Mouse (Mus musculus): Measurements from ENCODE around the gene Gm572. TPM values are rescaled to one million over a fixed set of nuclear protein-coding genes. Genes with fewer than 3 reads are reported as not detected.

The Gm572 gene
- not detected in 2 replicates for polyA plus RNA-seq (2015; fragmentation: Nextera tagmentation; extraction: Ambion mirVana)

- Histone ChIP-seq H3K4me1 (replicated peaks) (peaks cover 9% of the 10 kb centered on the region), H3K9ac (no peak within 1 kb of the TSS), H3K27me3 (peaks cover 10% of the 10 kb centered on the region; the same call in 1 of the 2 replicates), H3K9me3 (no peaks in the 10 kb centered on the region), H3K4me3 (no peak within 1 kb of the TSS), H3K36me3 (no peaks in the 10 kb centered on the region), H3K27ac (no peak within 1 kb of the TSS), H3K4me2 (peak within 1 kb of the TSS; percentile 36)
- WGBS = 71% methylated on average over 15 of the region's 15 CpGs
- no peak for ATAC-seq (ENCODE audit: low FRiP score)
These were observed at the start of gene Gm572 for GRCm38 (mm10) chr4:148643291-148644156. Gm572 (plus strand) TSS chr4:148643317.

DNA sequence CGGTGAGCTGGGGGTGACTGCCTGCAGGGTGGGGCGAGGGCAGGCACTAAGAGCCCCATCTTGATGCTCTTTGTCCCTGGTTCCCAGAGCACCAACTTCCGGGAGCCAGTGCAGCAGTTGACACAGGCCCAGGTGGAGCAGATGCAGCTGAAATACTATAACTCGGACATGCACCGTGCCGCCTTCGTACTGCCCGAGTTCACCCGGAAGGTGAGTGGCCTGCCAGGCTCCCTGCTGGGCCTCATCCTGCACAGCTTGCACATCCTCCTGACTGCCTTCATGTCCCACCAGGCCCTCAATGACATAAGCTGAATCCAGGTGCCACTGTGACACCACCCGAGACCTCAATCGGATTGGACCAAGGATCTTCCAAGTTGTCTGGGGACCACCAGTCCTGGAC, 49.1 kb upstream of the Gm572 start:
- 93% methylated on average over 11 of the region's 11 CpGs for WGBS
- no peaks in the 10 kb centered on the region for H3K9me3 ChIP-seq
- no peak overlapping the region for H3K9ac ChIP-seq
- H3K27ac ChIP-seq = no peak overlapping the region
- peaks cover 18% of the 10 kb centered on the region for H3K4me1 ChIP-seq (replicated peaks)
- no peak overlapping the region for H3K4me2 ChIP-seq
- no peak for ATAC-seq (ENCODE audit: low FRiP score)
- no peak overlapping the region for H3K4me3 ChIP-seq
- H3K27me3 ChIP-seq = no peaks in the 10 kb centered on the region
- peaks cover 57% of the 10 kb centered on the region for H3K36me3 ChIP-seq

DNA sequence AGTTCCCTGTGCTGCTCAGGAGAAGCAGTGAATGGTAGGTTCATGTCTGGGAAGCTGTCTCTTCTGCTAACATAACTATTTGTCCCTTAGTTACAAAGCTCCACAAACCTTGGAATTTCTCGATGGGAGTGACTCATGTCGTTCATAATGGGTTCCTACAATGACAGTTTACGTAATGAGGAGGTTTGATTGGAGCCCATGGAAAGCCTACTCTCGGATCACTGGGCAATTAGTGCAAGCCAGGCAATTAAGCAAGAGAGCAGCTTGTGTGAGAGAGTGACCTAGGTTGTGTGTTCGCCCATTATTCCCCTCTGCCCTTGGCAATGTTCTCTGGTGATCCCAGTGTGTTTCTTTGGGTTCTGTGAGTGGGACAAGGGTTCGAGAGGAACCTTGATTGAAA, 47.2 kb upstream of the Gm572 start:
- H3K4me1 ChIP-seq (replicated peaks) = peaks cover 13% of the 10 kb centered on the region
- H3K27me3 ChIP-seq = no peaks in the 10 kb centered on the region
- no peak overlapping the region for H3K9ac ChIP-seq
- no peak for ATAC-seq (ENCODE audit: low FRiP score)
- H3K36me3 ChIP-seq = peaks cover 59% of the 10 kb centered on the region
- H3K4me3 ChIP-seq = no peak overlapping the region
- H3K9me3 ChIP-seq = no peaks in the 10 kb centered on the region
- no peak overlapping the region for H3K4me2 ChIP-seq
- no peak overlapping the region for H3K27ac ChIP-seq
- 83% methylated on average over 6 of the region's 6 CpGs for WGBS

DNA sequence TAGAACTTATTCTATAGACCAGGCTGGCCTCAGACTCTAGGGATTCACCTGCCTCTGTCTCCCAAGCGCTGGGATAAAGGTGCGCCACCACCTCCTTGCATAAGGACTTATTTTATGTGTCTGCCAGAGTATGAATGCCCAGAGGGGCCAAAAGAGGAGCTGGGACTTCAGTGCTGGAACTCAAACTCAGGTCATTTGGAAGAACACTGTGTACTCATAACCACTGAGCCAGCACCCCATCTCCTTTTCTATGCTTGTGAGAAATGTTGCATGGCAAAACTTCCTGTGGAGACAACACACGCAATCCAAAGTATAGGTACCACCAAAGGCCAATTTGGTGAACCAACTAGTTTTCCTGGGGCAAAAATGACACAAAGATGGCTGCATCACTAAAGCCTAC, 46.4 kb upstream of the Gm572 start:
- H3K9ac ChIP-seq = no peak overlapping the region

DNA sequence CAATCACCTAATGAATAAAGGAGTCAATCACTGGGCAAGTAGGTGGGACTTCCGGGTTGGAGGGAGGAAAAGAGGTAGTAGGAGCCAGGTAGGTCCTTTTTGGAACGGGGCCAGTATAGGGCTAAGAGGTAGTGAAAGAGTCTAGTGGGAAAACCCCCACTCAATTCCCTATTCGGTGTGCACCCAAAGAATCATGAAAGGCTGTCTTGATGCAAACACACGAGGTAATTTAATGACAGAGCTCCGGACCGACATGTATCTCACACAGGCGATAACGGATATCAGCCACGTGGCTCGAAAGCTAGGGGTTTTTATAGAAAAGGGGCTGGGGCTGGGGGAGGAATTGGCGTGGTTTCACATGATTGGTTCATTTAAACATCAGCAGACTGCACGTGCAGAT, 44.3 kb upstream of the Gm572 start:
- no peak overlapping the region for H3K9ac ChIP-seq
- 95% methylated on average over 12 of the region's 12 CpGs for WGBS
- no peak overlapping the region for H3K27ac ChIP-seq
- H3K9me3 ChIP-seq = no peaks in the 10 kb centered on the region
- H3K4me1 ChIP-seq (replicated peaks) = no peaks in the 10 kb centered on the region
- no peak overlapping the region for H3K4me3 ChIP-seq
- no peaks in the 10 kb centered on the region for H3K27me3 ChIP-seq
- no peak for ATAC-seq (ENCODE audit: low FRiP score)
- H3K36me3 ChIP-seq = peaks cover 51% of the 10 kb centered on the region
- no peak overlapping the region for H3K4me2 ChIP-seq

More for the DNA sequence above, 46.4 kb upstream of the Gm572 start:
- 97% methylated on average over 3 of the region's 3 CpGs for WGBS
- ATAC-seq (ENCODE audit: low FRiP score) = no peak
- H3K4me2 ChIP-seq = no peak overlapping the region
- peaks cover 13% of the 10 kb centered on the region for H3K4me1 ChIP-seq (replicated peaks)
- H3K27ac ChIP-seq = no peak overlapping the region
- peaks cover 59% of the 10 kb centered on the region for H3K36me3 ChIP-seq
- H3K27me3 ChIP-seq = no peaks in the 10 kb centered on the region
- H3K4me3 ChIP-seq = no peak overlapping the region
- no peaks in the 10 kb centered on the region for H3K9me3 ChIP-seq

DNA sequence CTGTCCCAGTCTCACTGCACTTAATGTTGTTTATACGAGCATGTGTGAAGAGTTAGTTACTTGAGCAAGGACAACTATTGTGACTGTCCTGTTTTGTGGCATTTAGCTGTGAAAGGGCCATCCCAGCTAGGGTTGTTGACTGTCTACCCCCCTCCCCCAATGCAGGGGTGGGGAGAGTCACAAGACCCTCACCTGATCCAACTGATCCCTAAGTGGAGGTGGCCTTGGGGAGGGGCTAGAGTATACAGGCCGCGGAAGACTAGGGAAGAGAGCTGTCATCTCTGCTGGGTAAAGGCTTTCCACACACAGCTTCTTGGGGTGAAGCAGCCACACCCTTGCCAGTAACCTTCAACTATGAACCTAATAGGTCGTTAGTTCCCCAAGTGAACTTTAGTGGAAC, 42.8 kb upstream of the Gm572 start:
- H3K9ac ChIP-seq = no peak overlapping the region
- H3K36me3 ChIP-seq = peaks cover 36% of the 10 kb centered on the region
- H3K4me3 ChIP-seq = no peak overlapping the region
- H3K4me1 ChIP-seq (replicated peaks) = no peaks in the 10 kb centered on the region
- 90% methylated on average over 4 of the region's 4 CpGs for WGBS
- H3K4me2 ChIP-seq = no peak overlapping the region
- no peaks in the 10 kb centered on the region for H3K9me3 ChIP-seq
- no peak overlapping the region for H3K27ac ChIP-seq
- no peaks in the 10 kb centered on the region for H3K27me3 ChIP-seq
- ATAC-seq (ENCODE audit: low FRiP score) = no peak

DNA sequence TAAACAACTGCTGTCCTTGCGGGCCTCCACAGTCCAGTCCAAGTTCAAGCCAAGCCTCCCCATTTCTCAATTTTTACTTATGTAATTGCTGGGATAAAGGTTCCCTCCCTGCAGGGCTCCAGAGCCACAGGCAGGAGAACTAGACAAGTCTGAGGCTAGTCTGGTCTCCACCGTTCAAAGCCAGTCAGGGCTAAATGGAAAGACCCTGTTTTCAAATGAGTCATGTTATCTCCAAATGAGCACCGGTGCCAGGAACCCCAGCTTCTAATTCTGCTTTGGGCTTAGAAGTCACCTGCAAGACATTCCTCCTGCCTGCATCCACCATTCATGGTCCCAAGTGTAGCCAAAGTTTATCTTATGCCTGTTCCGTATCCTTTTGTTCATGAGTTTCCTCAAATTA, 41.2 kb upstream of the Gm572 start:
- peaks cover 21% of the 10 kb centered on the region for H3K36me3 ChIP-seq
- no peak overlapping the region for H3K27ac ChIP-seq
- no peaks in the 10 kb centered on the region for H3K4me1 ChIP-seq (replicated peaks)
- no peaks in the 10 kb centered on the region for H3K9me3 ChIP-seq
- no peak overlapping the region for H3K4me2 ChIP-seq
- H3K27me3 ChIP-seq = no peaks in the 10 kb centered on the region
- ATAC-seq (ENCODE audit: low FRiP score) = no peak
- no peak overlapping the region for H3K4me3 ChIP-seq
- WGBS = 84% methylated on average over 4 of the region's 4 CpGs
- no peak overlapping the region for H3K9ac ChIP-seq

GRCm38 (mm10) chr4:148602357-148603120, 40.6 kb upstream of the Gm572 start, which contains the start of gene Masp2:
Masp2 (plus strand) TSS chr4:148602554.
- no peak within 1 kb of the TSS for H3K4me2 ChIP-seq
- no peaks in the 10 kb centered on the region for H3K9me3 ChIP-seq
- no peaks in the 10 kb centered on the region for H3K27me3 ChIP-seq
- 92% methylated on average over 14 of the region's 14 CpGs for WGBS
- peaks cover 20% of the 10 kb centered on the region for H3K36me3 ChIP-seq
- no peaks in the 10 kb centered on the region for H3K4me1 ChIP-seq (replicated peaks)
- no peak for ATAC-seq (ENCODE audit: low FRiP score)
- no peak within 1 kb of the TSS for H3K27ac ChIP-seq
- H3K9ac ChIP-seq = no peak within 1 kb of the TSS
- no peak within 1 kb of the TSS for H3K4me3 ChIP-seq

DNA sequence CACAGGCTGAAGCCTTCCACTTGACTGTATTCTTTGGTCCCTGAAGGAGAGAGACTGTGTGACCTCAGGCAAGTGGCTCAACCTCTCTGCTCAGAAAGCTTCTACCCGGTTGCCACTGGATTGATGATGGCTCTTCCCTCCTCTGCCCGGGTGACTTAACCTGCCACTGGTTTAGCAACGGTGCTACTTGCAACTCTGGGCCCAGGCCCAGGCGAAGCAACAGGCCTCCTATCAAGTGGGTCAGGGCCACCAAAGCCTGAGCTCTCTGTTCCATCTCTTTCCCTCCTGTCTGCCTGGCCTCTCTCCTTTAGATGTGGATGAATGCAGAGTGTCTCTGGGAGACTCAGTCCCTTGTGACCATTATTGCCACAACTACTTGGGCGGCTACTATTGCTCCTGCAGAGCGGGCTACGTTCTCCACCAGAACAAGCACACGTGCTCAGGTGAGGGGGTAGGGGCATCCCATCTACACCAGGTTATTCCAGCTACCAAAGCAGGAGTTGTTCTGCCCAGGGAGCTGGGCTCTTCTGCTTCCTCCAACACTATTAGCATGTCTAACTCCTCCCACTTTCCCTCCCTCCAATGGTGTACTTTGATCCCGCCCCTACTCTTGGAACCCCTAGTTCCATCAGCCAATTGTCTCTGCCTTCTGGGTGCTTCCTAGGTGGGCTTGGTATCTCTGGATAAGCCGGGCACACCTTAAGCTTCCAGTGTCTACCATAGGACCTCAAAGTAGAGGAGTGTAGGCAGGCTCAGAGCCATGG, 39.6 kb upstream of the Gm572 start:
- ATAC-seq (ENCODE audit: low FRiP score) = no peak
- WGBS = 68% methylated on average over 10 of the region's 10 CpGs
- Histone ChIP-seq H3K9ac (no peak overlapping the region), H3K36me3 (peaks cover 12% of the 10 kb centered on the region), H3K27me3 (no peaks in the 10 kb centered on the region), H3K4me3 (no peak overlapping the region), H3K9me3 (no peaks in the 10 kb centered on the region), H3K4me1 (replicated peaks) (no peaks in the 10 kb centered on the region), H3K27ac (no peak overlapping the region), H3K4me2 (no peak overlapping the region)

- Histone ChIP-seq H3K27ac (no peak overlapping the region), H3K9me3 (no peaks in the 10 kb centered on the region), H3K4me2 (no peak overlapping the region), H3K36me3 (peaks cover 6% of the 10 kb centered on the region), H3K4me3 (no peak overlapping the region), H3K4me1 (replicated peaks) (no peaks in the 10 kb centered on the region), H3K9ac (no peak overlapping the region), H3K27me3 (no peaks in the 10 kb centered on the region)
- ATAC-seq (ENCODE audit: low FRiP score) = no peak
- WGBS = 73% methylated on average over 7 of the region's 7 CpGs
These were observed 39.0 kb upstream of the Gm572 start for GRCm38 (mm10) chr4:148604141-148604540.

GRCm38 (mm10) chr4:148604541-148605165, 38.5 kb upstream of the Gm572 start:
- Histone ChIP-seq H3K4me2 (no peak overlapping the region), H3K36me3 (peaks cover 5% of the 10 kb centered on the region), H3K27ac (no peak overlapping the region), H3K4me1 (replicated peaks) (no peaks in the 10 kb centered on the region), H3K27me3 (no peaks in the 10 kb centered on the region), H3K4me3 (no peak overlapping the region), H3K9ac (no peak overlapping the region), H3K9me3 (no peaks in the 10 kb centered on the region)
- WGBS = 98% methylated on average over 3 of the region's 3 CpGs
- 0 out of 2 replicates have a peak, but pooled peaks have one; percentile 46 for ATAC-seq (ENCODE audit: low FRiP score)

Measured in hindbrain, embryonic 13.5 days (tissue).